Mouse (Mus musculus) neural tube, embryonic 10.5 days (tissue): Measurements from ENCODE around the gene Tmem150c.

Experiments used
- DNase-seq: peaks from one replicate; pipeline ENCODE4 v3.0.0-alpha.2; 2017; ENCODE audit warnings: low spot score; ENCODE audit errors: extremely low spot score

The Tmem150c gene

DNA sequence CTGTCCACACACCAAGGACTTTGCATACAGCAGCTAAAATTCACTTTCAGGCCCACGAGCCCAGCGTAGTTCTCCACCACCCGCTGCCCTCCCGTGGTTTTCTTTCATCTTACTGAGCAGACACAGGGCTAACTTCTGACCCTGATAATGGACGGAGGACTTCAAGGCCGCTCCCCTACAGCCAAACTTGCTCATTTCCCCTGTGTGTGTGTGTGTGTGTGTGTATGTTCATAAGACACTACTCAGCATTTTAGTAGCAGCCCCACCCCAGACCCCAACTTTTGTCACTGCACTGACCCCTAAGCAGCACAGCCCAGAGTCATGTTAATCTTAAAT is at the start of gene Tmem150c:
Gene Tmem150c, minus strand, starts transcription at position 171 of the 336 bp plus-strand sequence.
- no peak for DNase-seq

DNA sequence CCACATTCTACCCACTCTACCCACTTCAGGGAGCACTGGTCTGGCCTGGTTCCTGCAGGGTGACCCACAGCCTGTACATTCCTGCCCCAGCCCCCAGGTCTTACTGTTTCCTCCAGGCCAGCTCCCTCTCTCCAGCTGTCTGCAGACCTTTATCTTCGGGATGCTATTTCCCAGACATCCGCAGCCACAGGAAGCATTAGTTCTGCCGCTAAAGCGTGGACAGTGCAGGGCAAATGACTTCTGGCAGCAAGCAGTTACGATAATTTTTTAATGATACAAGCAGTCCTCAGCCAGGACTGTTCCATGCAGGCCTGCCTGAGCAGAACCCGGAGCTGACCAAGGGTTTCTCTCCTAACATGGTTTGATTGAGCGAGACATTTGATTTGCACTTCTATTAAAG is 49.5 kb upstream of the Tmem150c start:
- DNase-seq, result no peak

DNA sequence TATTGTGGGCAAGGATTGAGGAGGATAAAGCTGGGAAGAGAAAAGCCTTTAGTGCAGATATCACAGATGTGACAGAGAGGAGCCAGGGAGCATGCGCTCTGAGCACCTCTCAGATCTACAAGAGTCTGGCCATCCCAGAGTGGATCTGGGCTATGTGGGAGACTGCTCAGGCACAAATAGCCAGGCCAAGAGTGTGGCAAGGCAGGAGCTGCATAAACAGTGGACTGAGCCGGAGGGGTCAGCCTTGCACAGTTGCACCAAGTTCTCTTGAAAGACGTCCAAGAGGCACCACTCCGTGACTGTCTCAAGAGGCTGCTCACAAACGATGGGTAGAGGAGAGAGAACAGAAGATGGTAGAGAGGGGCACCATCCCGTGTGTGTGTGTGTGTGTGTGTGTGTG is 47.1 kb upstream of the Tmem150c start:
- DNase-seq, result no peak

DNA sequence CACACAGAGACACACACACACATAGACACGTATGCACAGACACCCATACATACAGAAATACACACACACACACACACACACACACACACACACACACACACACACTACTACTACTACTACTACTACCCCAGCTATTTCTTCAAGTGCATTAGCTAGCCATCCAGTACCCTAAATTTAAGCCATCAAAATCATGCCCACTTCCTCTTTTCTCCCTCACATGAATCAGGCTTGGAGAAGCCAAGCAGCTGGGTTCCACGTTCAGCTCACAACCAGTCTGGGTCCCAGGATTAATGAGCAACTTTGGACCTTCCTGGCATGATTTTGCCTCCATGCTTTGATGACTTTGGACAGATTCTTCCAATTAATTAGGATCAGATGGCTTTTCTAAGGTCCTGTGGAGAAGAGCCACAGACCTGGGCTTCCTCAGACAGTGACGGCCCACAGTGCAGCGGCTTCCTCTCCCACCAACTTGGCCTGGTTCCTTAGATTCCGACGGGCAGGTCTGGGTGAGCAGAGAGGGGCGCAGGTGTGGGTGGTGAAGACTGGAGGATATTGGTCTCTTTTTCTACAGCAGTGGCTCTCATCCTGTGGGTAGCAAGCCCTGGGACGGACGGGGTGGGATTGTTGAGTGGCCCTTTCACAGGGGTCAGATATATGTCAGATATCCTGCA is 46.0 kb upstream of the Tmem150c start:
- DNase-seq, result no peak

DNA sequence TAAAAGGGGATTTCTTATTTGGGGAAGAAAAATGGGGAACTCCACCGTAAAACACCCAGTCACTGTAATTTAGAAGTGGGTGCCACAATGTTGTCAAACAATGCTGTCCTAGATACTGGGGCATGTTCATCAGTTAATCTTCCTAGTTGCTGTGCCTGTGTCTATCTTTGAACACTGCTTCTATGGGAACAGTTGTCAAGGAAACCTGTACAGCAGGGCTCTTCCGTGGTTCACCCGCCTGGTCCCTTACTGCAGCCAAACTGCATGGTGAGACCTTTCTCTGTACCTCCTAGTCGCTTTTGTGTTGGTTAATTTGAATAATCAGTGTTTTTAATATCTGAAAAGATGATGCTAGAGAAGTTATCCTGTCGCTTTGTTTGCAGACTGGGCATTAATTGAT is 41.2 kb upstream of the Tmem150c start:
- DNase-seq, result no peak

DNA sequence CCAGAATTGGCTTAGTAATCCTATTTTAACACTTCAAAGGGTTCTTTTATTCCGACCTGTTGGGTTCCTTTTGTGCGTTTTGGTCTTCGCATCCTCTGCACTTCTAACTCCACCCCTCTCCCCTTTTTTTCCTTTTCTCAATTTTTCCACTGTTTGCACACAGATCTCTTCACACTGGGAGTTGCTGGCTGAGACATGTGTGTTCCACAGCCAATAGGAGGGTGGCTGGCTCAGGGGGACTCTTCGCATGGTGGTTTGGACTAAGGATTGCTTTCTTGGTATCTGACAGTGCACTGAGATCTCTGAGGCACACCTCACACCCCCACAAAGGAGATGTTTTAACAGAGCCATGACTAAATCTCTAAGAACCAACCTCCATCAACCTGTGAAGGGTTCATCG is 40.7 kb upstream of the Tmem150c start:
- DNase-seq, result no peak

DNA sequence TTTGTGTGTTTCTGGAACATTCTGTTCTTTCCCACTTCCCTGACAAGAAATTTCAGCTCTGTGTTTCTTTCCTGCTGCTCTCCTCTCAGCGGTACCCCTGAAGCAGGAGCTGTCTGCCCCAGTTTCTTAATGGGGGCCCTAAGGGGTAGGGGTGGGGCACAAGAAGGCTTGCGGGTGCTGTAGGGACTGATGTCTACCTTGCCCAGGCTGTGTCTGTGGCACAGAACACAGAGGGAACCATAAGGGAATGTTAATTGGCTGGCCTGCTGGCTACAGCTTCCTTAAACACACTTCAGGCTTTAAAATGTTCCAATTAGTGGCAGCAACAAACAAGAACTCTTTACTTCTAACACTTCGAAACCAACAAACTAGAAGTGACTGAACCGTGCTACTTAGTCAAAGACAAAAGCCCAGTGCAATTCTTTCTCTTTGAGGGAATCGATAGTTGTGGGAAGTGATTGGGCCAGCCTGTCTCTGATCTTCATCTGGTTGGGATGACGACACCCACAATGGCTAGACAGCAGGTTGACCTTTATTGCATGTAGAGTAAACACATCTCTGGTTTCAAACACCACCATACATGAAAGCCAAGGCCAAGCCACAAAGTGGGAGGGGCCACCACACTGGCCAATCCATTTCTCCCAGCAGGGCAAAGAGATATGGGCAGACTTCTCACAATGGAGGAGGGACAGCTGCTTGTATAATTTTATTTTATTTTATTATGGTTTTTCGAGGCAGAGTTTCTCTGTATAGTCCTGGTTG is 39.7 kb upstream of the Tmem150c start:
- no peak for DNase-seq

DNA sequence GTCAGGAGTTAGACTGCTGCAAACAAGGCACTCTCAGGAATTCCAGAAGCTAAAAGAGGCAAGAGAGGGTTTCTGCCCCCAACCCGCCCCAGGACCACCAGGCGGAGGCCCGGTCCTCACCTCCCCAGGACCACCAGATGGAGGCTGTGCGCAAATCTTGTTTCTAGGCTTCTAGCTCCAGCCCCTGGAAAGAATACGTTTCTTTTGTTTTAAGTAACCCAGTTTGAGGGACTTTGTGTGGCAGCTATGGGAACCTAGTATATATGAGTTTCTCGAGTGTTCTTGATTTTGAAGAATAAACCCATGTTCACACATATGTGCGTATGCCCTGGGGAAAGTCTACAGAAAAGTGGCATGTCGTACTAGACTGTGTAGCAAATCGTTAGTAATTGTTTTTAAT is 37.9 kb upstream of the Tmem150c start:
- DNase-seq, result no peak

DNA sequence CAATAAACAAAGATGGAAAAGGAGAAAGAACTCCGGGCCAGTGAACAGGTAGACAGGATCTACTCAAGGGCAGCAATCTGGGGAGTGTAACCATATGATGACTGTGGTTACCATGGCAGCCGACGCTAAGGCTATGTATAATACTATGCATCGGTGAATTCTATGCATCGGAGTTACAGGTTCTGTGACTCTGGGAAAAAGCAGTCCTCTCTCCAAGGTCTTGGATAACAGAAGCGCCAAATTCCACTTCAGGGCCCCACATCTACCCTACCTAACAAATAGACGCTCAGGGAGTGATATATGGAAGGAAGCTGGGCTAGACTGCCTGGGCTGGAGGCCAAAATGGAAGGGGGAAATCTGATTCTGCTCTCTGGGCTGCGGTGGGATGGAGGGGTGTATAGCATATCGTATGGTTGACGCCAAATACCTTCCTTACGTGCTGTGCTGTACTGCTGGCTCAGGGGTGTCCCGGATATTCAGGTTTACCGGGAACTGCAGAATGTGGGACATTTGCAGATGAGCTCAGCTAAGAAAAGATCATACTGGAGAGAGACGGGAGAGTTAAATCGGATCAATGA is 37.3 kb upstream of the Tmem150c start:
- no peak for DNase-seq

DNA sequence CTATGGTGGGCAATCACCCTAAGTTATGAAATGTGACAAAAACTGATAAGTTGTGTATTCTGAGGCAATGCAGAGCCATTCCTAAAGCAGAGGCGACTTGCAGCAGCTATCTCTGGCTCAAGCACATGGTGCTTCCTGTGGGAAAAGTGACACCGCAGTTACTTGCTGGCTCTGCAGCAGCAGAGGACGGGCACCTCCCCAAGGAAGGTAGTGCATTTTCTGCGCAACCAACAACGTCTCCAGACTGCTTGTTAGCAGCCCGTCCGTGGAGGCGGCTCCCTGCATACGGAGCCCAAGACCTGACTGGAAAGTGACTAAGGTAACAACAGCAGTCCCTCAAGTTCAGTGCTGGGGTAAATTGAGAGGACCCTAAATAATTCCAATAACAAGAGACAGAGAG is 36.8 kb upstream of the Tmem150c start:
- no peak for DNase-seq

DNA sequence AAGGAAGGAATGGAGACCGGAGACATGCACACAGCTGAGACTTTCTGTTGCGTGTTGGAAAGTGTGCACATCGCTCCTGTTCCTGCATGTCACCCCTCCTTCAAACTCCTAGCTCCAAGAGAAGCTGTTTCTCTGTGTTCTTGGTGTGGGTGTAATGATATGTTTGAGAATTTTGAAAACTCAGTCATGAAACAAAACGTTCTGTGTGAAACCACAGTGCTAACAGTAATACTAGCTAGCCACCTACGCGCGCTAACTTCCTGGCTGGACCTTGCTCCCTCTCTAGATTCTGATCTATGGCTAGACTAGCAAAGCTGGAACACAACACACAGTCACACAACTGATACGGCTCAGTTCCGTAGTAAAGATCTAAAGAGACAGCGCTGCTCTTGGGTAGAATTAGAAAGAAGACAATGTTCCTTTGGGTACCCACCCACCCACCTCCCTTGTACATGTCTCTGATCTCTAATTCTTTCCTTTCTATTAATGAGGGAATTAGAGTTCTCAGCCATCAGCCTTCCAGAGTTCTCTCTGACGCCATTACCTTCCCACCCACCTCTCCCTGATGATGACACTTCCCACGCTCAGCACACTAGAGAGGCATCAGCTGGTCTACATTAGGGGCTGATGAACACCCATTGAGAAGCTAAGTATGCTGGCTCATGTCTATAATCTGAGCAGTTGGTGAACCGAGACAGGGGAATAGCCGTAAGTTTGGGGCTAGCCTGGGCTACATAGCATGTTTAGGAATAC is 32.0 kb upstream of the Tmem150c start:
- DNase-seq, result no peak

DNA sequence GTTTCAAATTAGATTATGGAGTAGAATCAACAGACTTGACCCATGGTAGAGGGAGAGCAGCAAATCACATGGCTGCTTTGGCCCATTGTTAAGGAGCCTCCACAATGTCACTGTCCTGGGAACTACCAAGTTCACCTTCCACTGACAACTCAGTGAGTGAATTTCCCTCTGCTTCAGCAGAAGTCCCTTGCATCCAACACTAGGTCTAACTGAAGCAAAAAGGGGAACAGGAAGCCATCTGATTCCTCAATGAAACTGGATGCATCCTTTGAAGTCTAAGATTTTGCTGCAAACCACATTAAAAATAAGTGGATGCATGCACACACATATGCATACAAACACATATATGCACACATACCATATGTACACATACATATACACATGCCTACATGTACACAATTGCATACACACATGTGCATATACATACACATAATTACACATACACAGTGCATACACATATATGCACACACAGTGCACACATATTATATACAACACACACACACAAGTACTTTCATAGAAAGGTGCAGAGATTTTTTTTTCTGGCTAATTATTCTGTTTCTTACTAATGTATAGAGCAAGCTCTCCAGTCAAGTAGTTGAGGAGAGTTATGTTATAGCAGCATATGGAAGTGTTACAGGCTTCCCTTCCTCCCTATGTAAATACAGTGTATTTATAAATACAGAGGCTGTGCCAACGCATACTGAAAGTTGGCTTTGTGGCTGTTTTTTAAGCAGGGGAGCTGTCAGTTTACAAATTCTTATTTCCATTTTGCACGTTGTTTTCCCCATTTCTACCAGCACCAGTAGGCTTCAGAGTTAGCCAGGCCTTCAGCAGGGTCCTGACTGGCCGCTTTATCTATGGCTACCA is 27.7 kb upstream of the Tmem150c start:
- DNase-seq, result no peak

DNA sequence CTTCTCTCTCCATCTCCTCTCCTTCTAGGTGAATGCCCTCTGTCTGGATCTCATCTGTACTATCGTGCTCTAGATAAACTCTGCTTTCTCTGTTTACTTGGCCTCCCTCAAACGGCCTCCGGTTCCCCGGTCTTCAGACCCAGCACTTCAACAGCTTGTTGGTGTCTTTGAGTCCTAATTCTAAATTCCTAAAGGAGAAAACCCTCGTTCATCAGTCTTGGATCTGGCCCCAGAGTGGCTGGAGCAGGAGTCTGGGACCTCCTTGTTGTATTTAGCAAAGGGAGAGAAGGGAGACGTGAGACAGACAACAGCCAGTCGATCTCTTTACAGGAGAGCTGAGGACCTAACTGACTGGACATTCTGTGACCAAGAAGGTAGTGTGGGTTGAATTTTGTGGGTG is 27.0 kb upstream of the Tmem150c start:
- no peak for DNase-seq

DNA sequence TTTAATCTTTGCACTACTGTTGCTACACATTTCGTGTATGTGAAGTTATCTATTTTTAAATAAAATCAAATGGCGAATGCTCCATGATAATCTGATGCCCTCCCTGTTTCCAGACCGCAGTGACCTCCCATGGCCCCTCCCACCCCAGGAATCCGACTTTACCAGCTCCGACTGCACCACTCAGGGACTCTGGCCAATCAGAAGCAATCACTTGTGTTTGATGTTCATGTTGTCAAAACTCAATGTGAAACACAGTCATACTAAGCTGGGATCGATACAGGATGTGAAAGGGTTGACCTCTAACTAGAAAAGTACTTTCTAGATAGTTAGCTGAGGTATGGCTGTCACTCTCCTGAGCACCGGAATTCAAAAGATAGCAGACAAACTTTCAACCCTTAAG is 26.3 kb upstream of the Tmem150c start:
- DNase-seq, result no peak

DNA sequence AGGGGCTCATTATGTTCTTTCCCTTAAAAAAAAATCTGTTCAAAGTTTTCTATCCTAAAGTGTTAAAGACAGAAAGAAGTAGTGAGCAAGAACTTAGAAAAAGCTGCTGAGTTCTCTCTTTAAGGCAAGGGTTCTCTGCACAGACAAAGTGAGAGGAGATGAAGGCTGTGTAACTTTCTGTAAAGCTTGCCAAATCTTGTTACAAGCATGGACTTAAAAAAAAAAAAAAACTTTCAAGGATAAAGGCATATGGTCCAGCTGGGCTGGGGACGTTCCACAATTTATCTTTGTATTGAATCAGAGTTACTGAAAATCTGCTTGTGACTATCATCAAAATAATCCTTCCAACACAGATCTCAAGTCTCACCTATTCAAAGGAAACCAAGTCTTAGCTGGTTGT is 21.4 kb upstream of the Tmem150c start:
- DNase-seq, result no peak

DNA sequence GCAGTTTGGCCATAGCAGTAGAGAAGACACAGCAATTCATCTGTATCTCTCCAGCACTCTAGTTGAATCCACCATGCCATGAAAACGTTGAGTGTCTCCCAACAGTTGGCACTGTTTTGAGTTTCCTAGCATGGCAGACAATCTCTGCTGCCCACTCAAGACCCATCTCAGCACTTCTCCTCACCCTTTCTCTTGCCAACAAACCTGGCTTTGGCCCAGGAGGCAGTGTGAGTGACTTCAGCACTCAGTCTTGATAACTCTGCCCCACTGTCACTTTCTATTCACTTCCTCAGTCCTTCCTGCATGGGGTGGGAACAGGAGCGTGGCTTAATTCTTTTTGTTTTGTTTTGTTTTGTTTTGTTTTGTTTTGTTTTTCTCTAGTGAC is 19.2 kb upstream of the Tmem150c start:
- no peak for DNase-seq

DNA sequence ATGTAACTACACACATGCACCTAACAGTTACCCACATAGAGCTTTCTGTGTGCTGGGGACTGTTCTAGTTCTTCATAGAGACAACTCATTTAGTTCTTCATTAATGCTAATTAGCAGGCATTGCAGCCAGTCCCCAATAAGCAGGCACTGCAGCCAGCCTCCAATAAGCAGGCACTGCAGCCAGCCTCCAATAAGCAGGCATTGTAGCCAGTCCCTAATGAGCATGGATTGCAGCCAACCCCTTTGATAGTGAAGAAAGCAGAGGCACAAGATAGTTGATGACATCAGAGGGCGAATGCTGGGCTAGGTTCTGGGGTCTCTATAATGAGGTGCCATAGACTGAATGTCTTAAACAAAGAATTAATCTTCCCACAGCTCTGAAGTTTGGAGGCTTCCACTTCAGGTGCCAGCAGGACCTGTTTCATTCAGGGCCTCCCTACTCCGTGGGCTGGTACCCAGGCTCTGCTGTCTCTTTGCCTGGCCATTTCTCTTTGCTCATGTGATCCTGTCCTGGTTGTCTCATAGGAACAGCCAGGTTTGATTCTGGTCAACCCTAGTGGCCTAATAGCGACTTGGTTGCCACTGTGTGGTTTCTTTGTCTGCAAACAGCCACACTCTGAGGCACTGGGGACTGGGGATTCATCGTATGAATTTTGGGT is 18.6 kb upstream of the Tmem150c start:
- DNase-seq, result no peak

DNA sequence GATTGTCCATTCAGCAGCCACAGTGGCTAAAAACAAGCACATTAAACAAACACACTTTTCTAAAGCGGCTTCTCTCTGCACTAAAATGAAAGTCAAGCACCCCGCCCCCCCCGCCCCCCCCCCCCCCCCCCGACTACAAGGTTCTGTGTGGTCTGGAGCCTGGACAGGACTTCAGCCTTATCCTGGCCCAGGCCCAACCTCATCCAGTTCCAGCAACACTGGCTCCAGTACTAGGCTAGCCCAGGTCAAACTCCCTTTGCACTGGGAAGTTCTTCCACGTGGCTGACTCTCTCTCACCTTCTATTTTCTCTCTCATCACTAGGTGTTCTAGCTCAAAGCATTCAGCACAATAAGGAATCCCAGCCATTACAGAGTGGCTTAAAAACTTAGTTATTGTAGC is 17.9 kb upstream of the Tmem150c start:
- no peak for DNase-seq

DNA sequence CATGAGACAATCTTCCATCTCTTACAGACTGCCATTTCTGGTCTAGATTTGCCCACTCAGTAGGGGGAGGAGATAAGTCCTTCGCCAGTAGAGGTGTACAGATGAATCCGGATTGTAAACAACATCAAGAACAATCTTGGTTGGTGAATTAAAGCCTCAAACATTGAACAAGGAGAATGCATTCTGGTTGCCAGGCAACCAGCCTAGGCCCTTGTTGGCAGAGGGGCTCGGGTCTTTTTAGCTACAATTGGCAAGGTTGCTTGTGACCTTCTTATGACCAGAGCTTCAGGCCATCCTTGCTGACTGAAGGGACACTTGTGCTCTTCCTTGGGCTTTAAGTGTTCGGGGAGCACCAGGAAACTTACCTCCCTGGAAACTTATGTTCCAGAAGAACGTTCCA is 16.5 kb upstream of the Tmem150c start:
- no peak for DNase-seq

DNA sequence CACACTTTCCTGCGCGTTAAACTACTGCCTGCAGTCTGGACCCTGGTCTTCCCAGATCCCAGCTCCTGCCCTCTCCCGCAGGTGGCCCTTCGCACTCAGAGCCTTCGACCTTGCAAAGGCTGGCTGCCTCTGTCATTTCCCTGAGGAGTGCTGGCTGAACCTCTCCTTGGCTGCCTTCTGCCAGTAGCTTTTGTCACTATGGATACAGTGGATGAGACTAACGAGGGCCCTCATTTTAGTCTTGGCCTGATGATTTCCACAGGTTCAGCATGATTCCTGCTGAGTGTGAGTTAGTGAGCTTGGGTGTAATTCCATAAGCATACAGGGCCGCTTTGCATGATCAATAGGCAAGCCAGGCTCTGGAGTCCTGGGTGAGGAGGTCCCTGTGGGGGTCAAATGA is 16.0 kb upstream of the Tmem150c start:
- no peak for DNase-seq

DNA sequence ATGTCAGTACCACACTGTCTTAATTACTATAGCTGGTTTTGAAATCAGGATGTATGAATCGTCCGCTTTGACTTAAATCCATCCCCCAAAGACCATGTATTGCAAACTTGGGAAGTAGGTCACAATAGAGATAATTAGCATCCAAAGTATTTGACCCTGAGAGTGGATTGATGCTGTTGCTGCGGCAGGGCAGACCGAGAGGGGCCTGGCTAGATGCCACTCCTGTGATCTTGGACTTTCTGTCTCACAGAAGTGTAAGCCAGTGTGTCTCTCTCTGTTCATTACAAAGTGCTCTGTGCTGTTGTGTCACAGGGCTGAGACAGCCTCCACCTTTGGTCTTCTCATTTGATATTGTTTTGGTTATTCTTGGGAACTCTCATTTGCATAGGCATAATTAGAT is 12.5 kb upstream of the Tmem150c start:
- no peak for DNase-seq
